Mouse (Mus musculus): Measurements from ENCODE around the gene Pax5. TPM values are rescaled to one million over a fixed set of nuclear protein-coding genes. Genes with fewer than 3 reads are reported as not detected.

Pax5 gene
- polyA plus RNA-seq, 1 experiment from 2014 or later = 0.54 TPM

DNA sequence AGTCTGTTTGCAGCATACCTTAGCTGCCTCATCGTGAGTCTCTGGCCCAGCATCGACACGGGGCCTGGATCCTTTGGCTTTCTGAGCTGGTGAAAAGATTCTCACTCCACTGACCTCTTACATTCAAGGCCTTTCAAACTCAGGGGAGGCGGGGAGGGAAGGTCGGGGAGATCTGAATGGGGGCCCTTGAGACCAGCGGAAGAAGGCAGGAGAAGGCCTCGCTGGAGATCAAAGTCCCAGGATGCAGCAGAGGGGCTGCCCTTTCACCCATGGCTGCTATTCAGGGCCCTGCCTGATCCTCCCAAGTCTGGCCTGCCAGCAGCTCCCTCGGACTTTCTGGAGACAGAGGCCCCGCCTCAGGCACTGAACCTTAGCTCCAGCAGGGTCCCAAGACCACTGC lies 36.6 kb downstream of the Pax5 start:
- H3K27ac ChIP-seq (ENCODE audit: low read length) = no peak overlapping the region
- no peaks in the 10 kb centered on the region for H3K4me1 ChIP-seq (ENCODE audit: control insufficient read depth, low read depth, low read length)
- no peaks in the 10 kb centered on the region for H3K36me3 ChIP-seq (ENCODE audit: control insufficient read depth, insufficient read depth)
- WGBS (ENCODE audit: insufficient replicate concordance) = 50% methylated on average over 8 of the region's 9 CpGs
- no peaks in the 10 kb centered on the region for H3K9me3 ChIP-seq (replicated peaks; ENCODE audit: control insufficient read depth, low read length)
- no peak for ATAC-seq (ENCODE audit: low read depth)
- no peak overlapping the region for H3K4me2 ChIP-seq (ENCODE audit: low read depth, low read length)
- no peaks in the 10 kb centered on the region for H3K27me3 ChIP-seq (ENCODE audit: control insufficient read depth, insufficient read depth, low read depth, low read length)
- no peak overlapping the region for H3K9ac ChIP-seq (ENCODE audit: low read depth, low read length)
- H3K4me3 ChIP-seq (ENCODE audit: low read depth, low read length) = no peak overlapping the region

- no peak overlapping the region for H3K27ac ChIP-seq (ENCODE audit: low read length)
- no peaks in the 10 kb centered on the region for H3K36me3 ChIP-seq (ENCODE audit: control insufficient read depth, insufficient read depth)
- no peaks in the 10 kb centered on the region for H3K4me1 ChIP-seq (ENCODE audit: control insufficient read depth, low read depth, low read length)
- no peak overlapping the region for H3K4me3 ChIP-seq (ENCODE audit: low read depth, low read length)
- 37% methylated on average over 10 of the region's 10 CpGs for WGBS (ENCODE audit: insufficient replicate concordance)
- no peak overlapping the region for H3K4me2 ChIP-seq (ENCODE audit: low read depth, low read length)
- no peaks in the 10 kb centered on the region for H3K9me3 ChIP-seq (replicated peaks; ENCODE audit: control insufficient read depth, low read length)
- no peaks in the 10 kb centered on the region for H3K27me3 ChIP-seq (ENCODE audit: control insufficient read depth, insufficient read depth, low read depth, low read length)
- ATAC-seq (ENCODE audit: low read depth) = no peak
- no peak overlapping the region for H3K9ac ChIP-seq (ENCODE audit: low read depth, low read length)
These were observed 37.9 kb downstream of the Pax5 start for GRCm38 (mm10) chr4:44672216-44672937.

DNA sequence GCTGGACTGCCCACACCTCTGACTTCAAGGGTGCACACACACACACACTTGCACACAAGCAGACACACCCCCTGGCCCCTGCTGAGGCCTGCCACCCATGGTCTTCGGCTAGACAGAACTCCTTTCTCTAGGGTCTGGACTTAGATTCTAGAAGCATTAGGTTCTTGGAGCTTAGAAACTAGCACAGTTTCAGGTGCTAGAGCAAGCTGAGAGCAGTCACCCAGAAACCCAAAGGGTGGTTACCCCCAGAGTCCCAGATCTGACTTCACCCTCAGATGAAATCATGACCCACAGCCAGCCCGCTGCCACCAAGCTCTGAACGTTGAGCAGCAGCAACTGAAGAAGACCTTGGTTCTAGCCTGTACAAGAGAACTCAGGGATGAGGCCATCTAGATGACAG lies 38.8 kb downstream of the Pax5 start:
- whole genome bisulfite sequencing (ENCODE audit: insufficient replicate concordance) = 57% methylated on average over 3 of the region's 3 CpGs
- no peak for ATAC-seq (ENCODE audit: low read depth)

DNA sequence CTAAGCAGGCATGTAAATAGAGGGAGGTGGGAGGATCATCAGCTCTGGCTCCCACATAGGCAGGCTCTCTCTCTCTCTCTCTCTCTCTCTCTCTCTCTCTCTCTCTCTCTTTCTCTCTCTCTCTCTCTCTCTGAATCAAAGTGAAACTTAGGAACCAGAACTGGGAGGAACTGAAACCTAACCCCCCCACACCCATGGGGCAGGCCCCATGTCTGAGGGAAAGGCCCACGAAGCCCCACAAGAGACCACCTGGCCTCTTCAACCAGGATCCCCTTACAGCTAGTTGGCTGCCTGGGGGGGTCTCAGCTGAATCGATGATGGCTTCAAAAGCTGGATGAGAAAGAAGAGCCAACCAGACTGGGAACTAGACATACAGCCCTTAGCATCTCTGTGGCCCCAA lies 39.3 kb downstream of the Pax5 start:
- no peak overlapping the region for H3K4me3 ChIP-seq (ENCODE audit: low read depth, low read length)
- no peaks in the 10 kb centered on the region for H3K4me1 ChIP-seq (ENCODE audit: control insufficient read depth, low read depth, low read length)
- WGBS (ENCODE audit: insufficient replicate concordance) = 56% methylated on average over 2 of the region's 2 CpGs
- H3K9ac ChIP-seq (ENCODE audit: low read depth, low read length) = no peak overlapping the region
- no peak for ATAC-seq (ENCODE audit: low read depth)
- no peaks in the 10 kb centered on the region for H3K9me3 ChIP-seq (replicated peaks; ENCODE audit: control insufficient read depth, low read length)
- peaks cover 2% of the 10 kb centered on the region for H3K27me3 ChIP-seq (ENCODE audit: control insufficient read depth, insufficient read depth, low read depth, low read length)
- no peak overlapping the region for H3K27ac ChIP-seq (ENCODE audit: low read length)
- no peaks in the 10 kb centered on the region for H3K36me3 ChIP-seq (ENCODE audit: control insufficient read depth, insufficient read depth)
- no peak overlapping the region for H3K4me2 ChIP-seq (ENCODE audit: low read depth, low read length)

More for the DNA sequence above, 38.8 kb downstream of the Pax5 start:
- Histone ChIP-seq H3K9me3 (replicated peaks; ENCODE audit: control insufficient read depth, low read length) (no peaks in the 10 kb centered on the region), H3K9ac (ENCODE audit: low read depth, low read length) (no peak overlapping the region), H3K4me3 (ENCODE audit: low read depth, low read length) (no peak overlapping the region), H3K4me2 (ENCODE audit: low read depth, low read length) (no peak overlapping the region), H3K4me1 (ENCODE audit: control insufficient read depth, low read depth, low read length) (no peaks in the 10 kb centered on the region), H3K27me3 (ENCODE audit: control insufficient read depth, insufficient read depth, low read depth, low read length) (no peaks in the 10 kb centered on the region), H3K36me3 (ENCODE audit: control insufficient read depth, insufficient read depth) (no peaks in the 10 kb centered on the region), H3K27ac (ENCODE audit: low read length) (no peak overlapping the region)

DNA sequence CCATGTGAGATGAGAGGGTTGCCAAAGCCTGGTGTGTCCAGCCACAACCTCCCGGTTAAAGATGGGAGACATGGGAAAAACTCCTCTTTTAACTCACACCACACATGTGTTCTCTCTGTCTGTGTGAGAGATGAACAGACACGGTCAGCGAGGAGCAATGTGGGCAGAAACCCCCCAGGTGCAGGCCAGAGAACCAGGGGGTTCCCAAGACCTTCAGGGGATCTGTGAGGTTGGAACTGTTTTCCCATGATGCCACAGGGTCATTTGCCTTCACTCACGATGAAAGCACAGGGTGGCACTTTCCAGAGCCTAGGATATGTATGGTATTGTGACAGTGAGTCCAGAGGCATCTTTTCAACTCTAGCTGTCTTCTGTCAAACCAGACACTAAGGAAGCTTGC lies 39.9 kb downstream of the Pax5 start:
- ATAC-seq (ENCODE audit: low read depth) = no peak
- Histone ChIP-seq H3K27me3 (ENCODE audit: control insufficient read depth, insufficient read depth, low read depth, low read length) (peaks cover 9% of the 10 kb centered on the region), H3K9ac (ENCODE audit: low read depth, low read length) (no peak overlapping the region), H3K27ac (ENCODE audit: low read length) (no peak overlapping the region), H3K9me3 (replicated peaks; ENCODE audit: control insufficient read depth, low read length) (no peaks in the 10 kb centered on the region), H3K4me3 (ENCODE audit: low read depth, low read length) (no peak overlapping the region), H3K4me1 (ENCODE audit: control insufficient read depth, low read depth, low read length) (no peaks in the 10 kb centered on the region), H3K36me3 (ENCODE audit: control insufficient read depth, insufficient read depth) (no peaks in the 10 kb centered on the region), H3K4me2 (ENCODE audit: low read depth, low read length) (no peak overlapping the region)
- WGBS (ENCODE audit: insufficient replicate concordance) = 60% methylated on average over 4 of the region's 4 CpGs

GRCm38 (mm10) chr4:44669485-44670181 lies 40.7 kb downstream of the Pax5 start:
- H3K9ac ChIP-seq (ENCODE audit: low read depth, low read length) = no peak overlapping the region
- H3K4me2 ChIP-seq (ENCODE audit: low read depth, low read length) = no peak overlapping the region
- 65% methylated on average over 7 of the region's 7 CpGs for WGBS (ENCODE audit: insufficient replicate concordance)
- H3K36me3 ChIP-seq (ENCODE audit: control insufficient read depth, insufficient read depth) = no peaks in the 10 kb centered on the region
- H3K9me3 ChIP-seq (replicated peaks; ENCODE audit: control insufficient read depth, low read length) = no peaks in the 10 kb centered on the region
- no peak overlapping the region for H3K27ac ChIP-seq (ENCODE audit: low read length)
- ATAC-seq (ENCODE audit: low read depth) = no peak
- no peaks in the 10 kb centered on the region for H3K4me1 ChIP-seq (ENCODE audit: control insufficient read depth, low read depth, low read length)
- H3K4me3 ChIP-seq (ENCODE audit: low read depth, low read length) = no peak overlapping the region
- H3K27me3 ChIP-seq (ENCODE audit: control insufficient read depth, insufficient read depth, low read depth, low read length) = peaks cover 16% of the 10 kb centered on the region

DNA sequence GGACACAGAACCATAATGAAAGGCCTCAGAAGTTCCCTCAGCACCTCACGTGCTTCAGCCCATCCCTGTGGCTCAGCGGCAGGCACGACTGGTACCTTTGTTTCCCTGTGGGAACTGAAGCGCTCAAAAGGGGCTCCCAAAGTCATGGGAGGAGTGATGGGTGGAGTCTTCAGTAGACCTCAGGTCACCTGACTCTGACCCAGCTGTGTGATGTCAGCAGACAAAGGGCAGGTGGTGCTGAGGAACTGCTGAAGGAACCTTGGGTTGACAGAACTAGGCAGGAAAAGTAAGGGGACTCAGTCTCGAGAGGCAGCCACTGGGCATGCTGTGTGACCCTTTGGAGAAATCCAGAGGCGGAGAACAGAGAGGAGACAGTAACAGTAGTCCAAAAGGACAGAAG lies 41.7 kb downstream of the Pax5 start:
- no peak overlapping the region for H3K4me3 ChIP-seq (ENCODE audit: low read depth, low read length)
- H3K27ac ChIP-seq (ENCODE audit: low read length) = no peak overlapping the region
- H3K4me2 ChIP-seq (ENCODE audit: low read depth, low read length) = no peak overlapping the region
- H3K36me3 ChIP-seq (ENCODE audit: control insufficient read depth, insufficient read depth) = no peaks in the 10 kb centered on the region
- no peaks in the 10 kb centered on the region for H3K4me1 ChIP-seq (ENCODE audit: control insufficient read depth, low read depth, low read length)
- H3K9me3 ChIP-seq (replicated peaks; ENCODE audit: control insufficient read depth, low read length) = no peaks in the 10 kb centered on the region
- peaks cover 27% of the 10 kb centered on the region for H3K27me3 ChIP-seq (ENCODE audit: control insufficient read depth, insufficient read depth, low read depth, low read length)
- no peak overlapping the region for H3K9ac ChIP-seq (ENCODE audit: low read depth, low read length)
- ATAC-seq (ENCODE audit: low read depth) = no peak
- 57% methylated on average over 6 of the region's 6 CpGs for WGBS (ENCODE audit: insufficient replicate concordance)

- 29% methylated on average over 3 of the region's 3 CpGs for WGBS (ENCODE audit: insufficient replicate concordance)
- Histone ChIP-seq H3K9me3 (replicated peaks; ENCODE audit: control insufficient read depth, low read length) (no peaks in the 10 kb centered on the region), H3K4me2 (ENCODE audit: low read depth, low read length) (no peak overlapping the region)
These were observed 42.1 kb downstream of the Pax5 start for GRCm38 (mm10) chr4:44668172-44668571.

GRCm38 (mm10) chr4:44667369-44667768 lies 42.9 kb downstream of the Pax5 start:
- Histone ChIP-seq H3K9ac (ENCODE audit: low read depth, low read length) (no peak overlapping the region), H3K9me3 (replicated peaks; ENCODE audit: control insufficient read depth, low read length) (no peaks in the 10 kb centered on the region), H3K36me3 (ENCODE audit: control insufficient read depth, insufficient read depth) (no peaks in the 10 kb centered on the region), H3K27ac (ENCODE audit: low read length) (no peak overlapping the region), H3K4me2 (ENCODE audit: low read depth, low read length) (no peak overlapping the region), H3K27me3 (ENCODE audit: control insufficient read depth, insufficient read depth, low read depth, low read length) (peaks cover 38% of the 10 kb centered on the region), H3K4me3 (ENCODE audit: low read depth, low read length) (no peak overlapping the region), H3K4me1 (ENCODE audit: control insufficient read depth, low read depth, low read length) (no peaks in the 10 kb centered on the region)
- 35% methylated on average over 6 of the region's 6 CpGs for WGBS (ENCODE audit: insufficient replicate concordance)
- ATAC-seq (ENCODE audit: low read depth) = no peak

More at GRCm38 (mm10) chr4:44668172-44668571, 42.1 kb downstream of the Pax5 start:
- Histone ChIP-seq H3K4me3 (ENCODE audit: low read depth, low read length) (no peak overlapping the region), H3K36me3 (ENCODE audit: control insufficient read depth, insufficient read depth) (no peaks in the 10 kb centered on the region), H3K4me1 (ENCODE audit: control insufficient read depth, low read depth, low read length) (no peaks in the 10 kb centered on the region), H3K9ac (ENCODE audit: low read depth, low read length) (no peak overlapping the region), H3K27ac (ENCODE audit: low read length) (no peak overlapping the region), H3K27me3 (ENCODE audit: control insufficient read depth, insufficient read depth, low read depth, low read length) (peaks cover 31% of the 10 kb centered on the region)
- no peak for ATAC-seq (ENCODE audit: low read depth)
